In the genomic region with DNA sequence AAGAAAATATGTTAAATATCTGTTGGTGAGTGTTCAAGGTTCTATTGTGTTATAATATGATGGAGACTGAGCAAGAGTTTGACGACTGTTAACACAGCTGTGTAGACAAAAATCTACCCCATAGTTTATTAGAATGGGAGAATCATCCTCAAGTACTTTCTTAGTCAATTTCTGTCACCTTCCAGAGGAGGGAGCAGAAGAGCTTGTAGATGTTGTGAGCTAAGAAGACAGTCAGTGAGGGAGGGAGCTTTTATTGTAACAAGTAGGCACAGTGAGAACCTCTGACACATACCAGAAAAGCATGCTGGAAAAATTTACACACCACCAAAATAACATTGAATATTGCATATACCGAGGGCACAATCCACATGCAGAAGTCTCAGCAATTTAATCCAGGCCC, we compare ENCODE assay signal across 13 mouse cellular contexts.
DNase-seq lines count a peak whose midpoint lies in the region; ATAC-seq and TF ChIP-seq lines count a peak whose summit lies in the region.
"Had no signal": no experiment of that assay in that cellular context is flagged by ENCODE, and none has a peak within 500 bp of the region (broad histone marks: within the 10 kb centered on the region; RNA-seq: fewer than 3 reads in every experiment).

No protein-coding gene starts in this region.

- H3K4me2 ChIP-seq in forebrain, postnatal 0 days (ENCODE audit: low read depth), result no peak overlapping the region
- no peak overlapping the region for H3K4me2 ChIP-seq in forebrain, embryonic 11.5 days (ENCODE audit: low read depth, low read length, severe bottlenecking)
- no peak overlapping the region for H3K4me2 ChIP-seq in limb, embryonic 14.5 days (replicated peaks; ENCODE audit: low read depth, low read length, severe bottlenecking)
- H3K4me2 ChIP-seq: heart, embryonic 13.5 days; liver, embryonic 13.5 days had no signal

- no peaks in the 10 kb centered on the region for H3K27me3 ChIP-seq in forebrain, postnatal 0 days (ENCODE audit: insufficient read depth, low read length)
- no peaks in the 10 kb centered on the region for H3K27me3 ChIP-seq in forebrain, embryonic 11.5 days (ENCODE audit: control insufficient read depth, insufficient read depth, low read length)
- H3K27me3 ChIP-seq in limb, embryonic 14.5 days (ENCODE audit: control insufficient read depth, insufficient read depth, low read length), result no peaks in the 10 kb centered on the region
- H3K27me3 ChIP-seq: heart, embryonic 13.5 days; liver, embryonic 13.5 days had no signal

- no peak for DNase-seq in forebrain, postnatal 0 days
- no peak for DNase-seq in forebrain, embryonic 11.5 days (ENCODE audit: low spot score)
- DNase-seq in layer of hippocampus, adult 2 months (ENCODE audit: low spot score in 2 of 2), result no peak
- DNase-seq in layer of hippocampus, adult 8-10 months (ENCODE audit: low spot score in 2 of 2), result no peak
- peak; percentile 28 for DNase-seq in MEL-GATA-1-ER (ENCODE audit: extremely low read depth, low read depth)
- DNase-seq in limb, embryonic 14.5 days (ENCODE audit: low spot score), result peak; percentile 22
- DNase-seq in B cell, adult 2 months, result no peak
- no peak for DNase-seq in spleen, postnatal 4 days (ENCODE audit: low spot score in 2 of 2)
- DNase-seq: cerebellum, adult 9-10 months; liver, embryonic 13.5 days; retina, postnatal 1 day had no signal

- peak; percentile 17; the same call in 1 of the 2 replicates for TF ChIP-seq CTCF in forebrain, postnatal 0 days (IDR thresholded peaks at IDR 0.05; ENCODE audit: low read depth)
- TF ChIP-seq CTCF in layer of hippocampus, adult 2 months (conservative IDR thresholded peaks at IDR 0.05), result peak; percentile 73

- H3K9me3 ChIP-seq in forebrain, postnatal 0 days (ENCODE audit: low read length), result no peaks in the 10 kb centered on the region
- H3K9me3 ChIP-seq in forebrain, embryonic 11.5 days (ENCODE audit: control insufficient read depth, low read length), result no peaks in the 10 kb centered on the region
- no peaks in the 10 kb centered on the region for H3K9me3 ChIP-seq in limb, embryonic 14.5 days (ENCODE audit: control insufficient read depth, low read length)
- H3K9me3 ChIP-seq: heart, embryonic 13.5 days; liver, embryonic 13.5 days had no signal

- ATAC-seq in forebrain, postnatal 0 days, result no peak
- no peak; the same call in 1 of the 2 replicates for ATAC-seq in forebrain, embryonic 11.5 days (replicated peaks; ENCODE audit: low FRiP score)
- peak; percentile 34; the same call in 1 of the 2 replicates for ATAC-seq in limb, embryonic 14.5 days (ENCODE audit: low FRiP score, low read depth)
- ATAC-seq: forebrain, embryonic 14.5 days had no signal

- no peak overlapping the region for H3K27ac ChIP-seq in forebrain, postnatal 0 days (ENCODE audit: low read depth, low read length)
- H3K27ac ChIP-seq in forebrain, embryonic 11.5 days (ENCODE audit: low read depth, low read length), result no peak overlapping the region
- H3K27ac ChIP-seq in layer of hippocampus, adult 2 months, result no peak overlapping the region
- no peak overlapping the region for H3K27ac ChIP-seq in limb, embryonic 14.5 days (replicated peaks; ENCODE audit: low read depth, low read length)
- H3K27ac ChIP-seq: heart, embryonic 13.5 days; liver, embryonic 13.5 days had no signal

- 57% methylated on average over 2 of the region's 2 CpGs for WGBS in forebrain, postnatal 0 days
- WGBS in forebrain, embryonic 11.5 days, result 65% methylated on average over 2 of the region's 2 CpGs
- 28% methylated on average over 2 of the region's 2 CpGs for WGBS in limb, embryonic 14.5 days

- H3K4me1 ChIP-seq in forebrain, postnatal 0 days (ENCODE audit: insufficient read depth), result no peaks in the 10 kb centered on the region
- no peaks in the 10 kb centered on the region for H3K4me1 ChIP-seq in forebrain, embryonic 11.5 days (replicated peaks; ENCODE audit: control insufficient read depth, insufficient read depth, low read length)
- peaks cover 5% of the 10 kb centered on the region; the same call in 1 of the 2 replicates for H3K4me1 ChIP-seq in limb, embryonic 14.5 days (ENCODE audit: control insufficient read depth, insufficient read depth, low read length)
- H3K4me1 ChIP-seq: heart, embryonic 13.5 days; liver, embryonic 13.5 days had no signal

- TF ChIP-seq POLR2A in limb, embryonic 14.5 days (IDR thresholded peaks at IDR 0.05; ENCODE audit: borderline replicate concordance, extremely low read depth, insufficient read depth, insufficient read length), result no peak

- no peak overlapping the region for H3K4me3 ChIP-seq in forebrain, postnatal 0 days (ENCODE audit: low read depth, low read length)
- no peak overlapping the region for H3K4me3 ChIP-seq in forebrain, embryonic 11.5 days (ENCODE audit: low read depth, low read length)
- no peak overlapping the region for H3K4me3 ChIP-seq in layer of hippocampus, adult 2 months
- no peak overlapping the region for H3K4me3 ChIP-seq in limb, embryonic 14.5 days (replicated peaks; ENCODE audit: low read length)
- H3K4me3 ChIP-seq: heart, embryonic 13.5 days; liver, embryonic 13.5 days had no signal

- H3K36me3 ChIP-seq in forebrain, postnatal 0 days (ENCODE audit: insufficient read depth), result no peaks in the 10 kb centered on the region
- H3K36me3 ChIP-seq in forebrain, embryonic 11.5 days (ENCODE audit: control insufficient read depth, insufficient read depth, low read length), result no peaks in the 10 kb centered on the region
- no peaks in the 10 kb centered on the region for H3K36me3 ChIP-seq in limb, embryonic 14.5 days (ENCODE audit: control insufficient read depth, insufficient read depth, low read length)
- H3K36me3 ChIP-seq: heart, embryonic 13.5 days; liver, embryonic 13.5 days had no signal

- H3K9ac ChIP-seq in forebrain, postnatal 0 days, result no peak overlapping the region
- no peak overlapping the region for H3K9ac ChIP-seq in forebrain, embryonic 11.5 days (ENCODE audit: low read length)
- no peak overlapping the region for H3K9ac ChIP-seq in limb, embryonic 14.5 days (ENCODE audit: low read depth, low read length, severe bottlenecking)
- H3K9ac ChIP-seq: heart, embryonic 13.5 days; liver, embryonic 13.5 days had no signal

Comparison
In these comparisons a context has a peak if more than half of its experiments do, and no peak if none do; other contexts are left out.
1. DNase-seq: peak in MEL-GATA-1-ER (single experiment) and limb, embryonic 14.5 days (single experiment); none in forebrain, postnatal 0 days (single experiment), forebrain, embryonic 11.5 days (single experiment), layer of hippocampus, adult 2 months (0 of 2), layer of hippocampus, adult 8-10 months (0 of 2), B cell, adult 2 months (0 of 2) and spleen, postnatal 4 days (0 of 2).